Mouse (Mus musculus) mouse embryonic stem cell (cell line): ENCODE measurements around the gene Ubxn11.

Experiments used
- in situ Hi-C, 2 experiments: fragments of 300-500 bp; cut with MboI; formaldehyde crosslinking; loops; 1 replicate in 1 of 2; 3 replicates in 1 of 2; pipeline ENCODE4 v1.14.3; 2019 to 2020; ENCODE audit warnings: low sequenced_read_pairs in 2 of 2, low pct_unique_long_range_greater_than_20kb in 1 of 2, mixed read lengths in 1 of 2; ENCODE audit not compliant: unreplicated experiment in 1 of 2

The Ubxn11 gene

DNA sequence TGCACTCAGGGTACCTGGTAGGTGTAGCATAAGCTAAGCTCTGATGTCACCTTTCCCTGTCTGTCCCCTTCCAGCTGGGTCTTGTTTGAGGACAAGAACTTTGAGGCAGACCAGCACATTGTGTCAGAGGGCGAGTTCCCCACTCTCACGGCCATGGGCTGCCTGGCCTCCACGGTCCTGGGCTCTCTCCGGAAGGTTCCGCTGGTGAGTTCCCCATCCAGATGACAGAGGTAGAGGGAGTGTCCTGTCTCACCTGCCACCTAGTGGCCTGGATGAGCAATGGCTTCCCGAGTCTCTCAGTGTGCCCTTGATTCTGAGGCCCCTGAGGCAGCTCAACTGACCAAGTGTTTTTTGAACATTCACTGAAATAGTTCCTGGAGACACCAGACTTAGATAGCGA is 15.0 kb upstream of the Ubxn11 start:
- in situ Hi-C loops = no loop called here

DNA sequence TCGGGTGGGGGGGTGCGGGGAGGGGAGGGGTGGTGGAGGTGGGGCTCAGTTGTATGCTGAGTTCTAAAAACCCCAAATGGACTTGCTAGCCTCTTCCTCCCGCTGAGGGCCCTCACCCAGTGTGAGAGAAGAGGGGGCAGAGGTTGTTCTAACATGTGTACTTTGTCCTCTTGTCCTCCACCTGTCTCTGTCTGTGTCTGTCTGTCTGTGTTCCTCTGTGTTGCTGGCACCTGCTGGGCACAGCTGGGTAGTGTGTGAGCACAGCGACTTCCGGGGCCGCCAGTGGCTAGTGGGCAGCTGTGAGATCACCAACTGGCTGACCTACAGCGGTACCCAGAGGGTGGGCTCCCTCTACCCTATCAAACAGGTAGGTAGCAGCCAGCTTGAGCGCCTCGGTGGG is 13.3 kb upstream of the Ubxn11 start:
- in situ Hi-C loops = no loop called here

DNA sequence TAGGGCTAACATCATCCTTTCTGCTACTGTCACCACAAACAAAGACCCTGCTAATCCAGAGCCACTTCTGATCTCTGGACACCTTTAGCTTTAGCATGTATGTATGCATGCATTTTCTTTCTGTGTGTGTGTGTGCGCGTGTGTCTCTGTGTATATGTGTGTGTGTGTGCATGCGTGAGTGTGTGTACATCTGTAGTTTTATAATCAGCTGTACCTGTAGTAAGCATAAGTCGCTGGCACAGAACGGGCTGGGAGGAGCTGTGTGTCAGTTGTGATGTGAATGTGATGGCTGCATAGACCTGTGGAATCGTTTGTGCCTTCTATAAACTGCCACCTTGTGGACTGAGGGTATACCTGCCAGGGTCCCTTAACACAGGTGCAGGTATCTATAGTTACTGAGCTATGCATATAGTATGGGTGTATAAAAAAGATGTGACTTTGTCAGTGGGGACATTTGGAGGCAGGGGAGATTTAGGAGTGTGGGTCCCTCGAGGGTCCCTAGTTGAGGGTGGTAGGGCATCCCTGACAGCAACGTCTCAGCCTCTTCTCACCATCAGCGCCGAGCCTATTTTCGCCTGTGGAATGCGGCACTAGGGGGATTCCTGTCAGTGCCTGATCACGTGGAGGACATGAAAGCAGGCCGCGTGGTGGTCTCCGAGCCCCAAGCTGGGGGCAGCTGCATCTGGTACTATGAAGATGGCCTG is 11.7 kb upstream of the Ubxn11 start:
- in situ Hi-C loops = loop anchor here (5.0 kb wide), 2 partner anchors 37 to 58 kb away; partner anchors contain the start of gene Sh3bgrl3 (in 1 of the 2)

DNA sequence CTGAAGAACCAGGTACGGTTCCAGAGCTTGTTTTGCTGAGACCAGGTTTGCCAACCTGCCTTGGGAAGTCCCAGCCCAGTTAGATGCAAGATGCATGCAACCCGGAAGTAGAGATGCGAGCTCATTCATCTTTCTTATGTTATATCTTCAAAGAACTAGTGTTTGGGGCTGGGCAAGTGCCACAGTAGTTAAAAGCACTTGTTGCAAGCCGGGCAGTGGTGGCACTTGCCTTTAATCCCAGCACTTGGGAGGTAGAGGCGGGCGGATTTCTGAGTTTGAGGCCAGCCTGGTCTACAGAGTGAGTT is 11.2 kb upstream of the Ubxn11 start:
- in situ Hi-C loops = loop anchor here (5.0 kb wide), 2 partner anchors 36 to 59 kb away; partner anchors contain the start of gene Sh3bgrl3 (in 1 of the 2)

DNA sequence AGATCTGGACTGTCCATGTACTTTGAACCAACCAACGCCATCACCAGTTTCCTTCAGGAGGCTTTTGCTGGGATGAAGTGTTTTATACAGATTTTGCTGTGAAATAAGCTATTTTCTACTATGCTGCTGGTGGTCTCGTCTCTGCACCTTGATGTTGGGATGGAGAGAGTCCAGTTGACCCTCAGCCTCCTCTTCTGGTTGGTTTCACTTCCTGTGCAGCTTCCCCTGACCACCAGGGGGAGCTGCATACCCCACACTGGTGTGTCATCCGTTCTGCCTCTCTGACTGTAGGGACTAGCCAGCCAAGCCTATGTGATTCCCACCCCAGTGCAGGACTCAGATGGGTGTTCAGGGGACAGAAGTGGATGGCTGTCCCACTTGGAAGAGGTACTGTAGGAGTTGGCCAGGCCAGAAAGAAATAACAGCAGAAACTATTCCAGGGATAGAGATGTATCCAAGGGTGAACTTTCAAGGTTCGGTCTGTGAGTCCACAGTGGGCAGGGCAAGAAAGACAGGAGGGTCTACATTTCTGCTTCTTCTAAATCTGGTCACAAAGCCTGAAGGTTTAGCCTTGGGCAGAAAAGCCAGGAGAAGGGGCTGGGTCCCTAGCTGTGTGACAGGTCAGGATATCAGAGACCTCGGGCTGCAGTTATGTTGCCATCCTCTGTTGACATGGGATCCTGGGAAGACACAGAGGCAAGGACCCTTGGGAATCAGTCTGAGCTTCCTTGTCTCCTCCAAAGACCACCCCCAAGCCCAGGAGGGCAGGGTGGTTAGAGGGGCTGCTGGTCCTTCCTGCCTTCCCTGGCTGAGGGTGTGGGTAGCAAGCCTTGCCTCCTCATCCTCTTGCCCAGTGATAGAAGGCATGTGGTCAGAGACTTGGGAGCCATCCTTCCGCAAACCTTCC is 9.7 kb upstream of the Ubxn11 start:
- in situ Hi-C loops = loop anchor here (5.0 kb wide), 2 partner anchors 35 to 60 kb away; partner anchors contain the start of gene Sh3bgrl3 (in 1 of the 2)

DNA sequence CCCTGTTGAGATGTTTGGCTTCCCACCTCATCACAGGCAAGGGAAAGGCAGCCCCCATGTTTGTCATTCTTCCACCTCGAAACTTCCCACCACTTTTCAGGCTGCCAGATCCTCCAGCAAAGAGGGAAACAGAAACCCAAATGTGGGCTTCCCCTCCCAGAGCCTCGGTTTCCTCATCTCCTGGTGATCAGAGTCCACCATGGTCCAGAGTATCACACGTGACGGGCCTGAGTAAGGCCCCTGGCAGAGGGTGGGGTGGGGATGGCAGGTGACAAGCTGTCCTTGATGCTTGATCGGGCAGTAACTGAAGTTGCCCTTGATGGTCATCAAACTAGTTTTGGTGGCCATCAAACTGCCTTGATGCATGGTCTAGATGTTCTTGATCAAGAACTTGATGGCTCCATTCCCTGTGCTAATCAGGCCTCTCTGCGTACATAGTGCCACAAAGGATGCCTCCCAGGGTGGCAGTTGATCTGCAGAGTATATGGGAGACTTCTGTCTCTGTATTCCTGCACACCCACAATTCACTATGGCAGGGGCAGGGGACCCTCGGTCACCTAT is 8.3 kb upstream of the Ubxn11 start:
- in situ Hi-C loops = loop anchor here (5.0 kb wide), 2 partner anchors 33 to 62 kb away; partner anchors contain the start of gene Sh3bgrl3 (in 1 of the 2)

DNA sequence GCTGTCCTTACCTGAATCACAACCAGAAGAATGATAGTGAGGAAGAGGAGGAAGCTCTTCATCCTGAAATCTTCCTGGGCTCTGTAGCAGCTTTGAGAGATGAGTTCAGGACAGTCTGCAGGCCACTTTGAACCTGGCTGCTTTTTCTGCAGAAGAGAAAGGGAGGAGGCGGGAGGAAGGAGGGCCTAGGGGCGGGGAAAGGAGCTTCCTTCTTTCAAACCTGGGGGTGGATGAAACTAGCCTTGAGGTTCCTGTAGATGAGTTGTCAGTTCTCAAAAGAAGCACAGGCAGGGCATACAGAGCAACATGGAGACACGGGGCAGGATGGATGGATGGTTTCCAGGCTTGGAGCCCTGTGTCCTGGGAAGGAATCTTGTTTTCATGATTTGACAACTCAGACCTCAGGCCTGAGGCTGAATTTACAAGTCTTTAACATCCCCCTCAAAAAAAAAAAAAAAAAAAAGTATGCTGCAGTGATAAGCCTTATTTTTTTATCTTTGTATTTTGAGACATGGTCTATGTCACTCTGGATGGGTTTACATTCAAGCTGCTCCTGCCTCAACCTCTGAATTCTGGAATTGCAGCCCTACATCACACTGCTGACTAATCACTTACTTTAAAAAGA is 7.3 kb upstream of the Ubxn11 start, which contains the start of gene Cd52:
TSS of gene Cd52 (minus strand) at position 160 of the 625 bp plus-strand sequence.
- in situ Hi-C loops = loop anchor here (5.0 kb wide), 2 partner anchors 32 to 63 kb away; partner anchors contain the start of gene Sh3bgrl3 (in 1 of the 2)

DNA sequence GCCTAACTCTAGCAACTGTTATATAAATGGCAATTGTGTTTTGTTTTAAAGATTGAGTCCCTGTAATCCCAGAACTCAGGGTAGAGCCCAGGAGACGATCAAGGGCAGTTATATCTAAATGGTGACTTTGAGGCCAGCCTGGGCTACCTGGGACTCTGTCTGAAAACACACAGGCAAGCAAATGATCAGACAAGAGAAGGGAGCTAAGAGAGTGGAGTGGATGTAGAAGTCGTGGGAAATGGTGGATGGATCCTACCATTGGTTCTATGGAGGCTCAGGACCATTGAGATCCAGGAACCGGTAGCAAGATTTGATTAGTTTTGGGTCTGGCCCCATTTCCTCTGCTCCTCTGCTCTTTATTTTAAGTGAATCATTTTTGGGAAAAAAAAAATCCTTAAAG is 6.2 kb upstream of the Ubxn11 start:
- in situ Hi-C loops = no loop called here

DNA sequence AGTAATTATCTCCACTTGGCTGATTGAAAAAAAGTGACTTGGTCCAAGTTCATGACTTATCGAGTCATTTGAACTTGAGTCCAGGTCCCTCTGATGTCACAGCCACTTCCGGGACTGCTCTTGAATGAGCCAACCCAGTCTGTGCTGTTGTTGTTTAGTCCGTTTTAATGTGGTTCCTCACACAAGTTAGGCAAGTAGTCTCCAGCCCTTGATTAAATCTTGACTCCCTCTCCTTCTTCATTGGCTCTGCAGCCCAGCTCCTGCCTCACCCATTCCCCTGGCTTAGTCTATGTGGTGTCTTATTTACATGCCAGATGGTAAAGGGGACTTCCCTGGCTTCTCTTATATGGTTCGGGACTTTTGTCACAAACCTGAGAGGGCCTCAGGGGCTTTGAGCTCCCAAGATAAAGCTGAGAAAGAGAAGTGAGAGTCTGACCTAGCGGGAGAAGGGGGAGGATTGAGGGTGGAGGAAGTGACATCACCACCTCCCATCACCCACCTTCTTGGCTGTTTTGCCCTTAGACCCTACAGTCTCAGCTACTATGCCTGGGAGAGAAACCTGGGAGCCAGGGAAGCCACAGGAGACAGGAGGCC is 5.3 kb upstream of the Ubxn11 start:
- in situ Hi-C loops = no loop called here

DNA sequence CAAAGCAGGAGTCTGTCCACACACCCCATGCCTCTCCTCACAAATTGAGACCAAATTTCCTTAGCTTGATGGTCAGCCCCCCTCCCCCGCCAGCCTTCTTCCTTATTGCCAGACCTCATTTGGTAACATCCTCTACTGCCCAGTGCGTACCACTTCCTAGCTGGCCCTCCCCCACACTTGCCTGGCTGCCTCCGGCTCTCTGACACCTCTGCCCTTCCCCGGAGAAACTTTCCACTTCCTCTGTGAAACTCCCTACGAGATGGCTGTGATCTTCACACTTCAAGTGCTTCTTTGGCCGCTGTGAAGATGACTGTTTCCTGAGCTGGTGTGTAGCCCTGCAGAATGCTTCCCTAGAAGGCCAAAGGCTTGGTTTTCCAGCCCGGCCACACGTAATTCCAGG is 3.7 kb upstream of the Ubxn11 start:
- in situ Hi-C loops = no loop called here

DNA sequence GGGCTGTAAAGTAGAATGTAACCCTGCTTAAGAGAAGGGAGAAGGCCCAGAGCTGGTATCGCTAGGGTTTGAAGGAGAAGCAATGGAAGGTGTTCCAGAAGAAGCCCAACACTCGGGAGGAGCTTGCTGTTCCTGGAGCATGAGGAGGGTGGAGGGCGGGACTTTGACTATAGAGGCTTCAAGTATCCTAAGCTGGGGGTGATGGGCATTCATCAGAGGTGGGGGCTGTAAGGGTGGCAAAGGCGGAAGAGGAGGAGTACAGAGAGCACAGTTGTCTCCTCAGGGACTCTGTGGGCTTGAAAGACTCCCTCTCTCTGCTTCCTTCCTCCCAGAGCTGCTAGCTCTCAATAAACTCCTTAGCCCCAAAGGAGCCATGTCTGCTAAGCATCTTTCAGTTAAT is 2.1 kb upstream of the Ubxn11 start:
- in situ Hi-C loops = no loop called here

DNA sequence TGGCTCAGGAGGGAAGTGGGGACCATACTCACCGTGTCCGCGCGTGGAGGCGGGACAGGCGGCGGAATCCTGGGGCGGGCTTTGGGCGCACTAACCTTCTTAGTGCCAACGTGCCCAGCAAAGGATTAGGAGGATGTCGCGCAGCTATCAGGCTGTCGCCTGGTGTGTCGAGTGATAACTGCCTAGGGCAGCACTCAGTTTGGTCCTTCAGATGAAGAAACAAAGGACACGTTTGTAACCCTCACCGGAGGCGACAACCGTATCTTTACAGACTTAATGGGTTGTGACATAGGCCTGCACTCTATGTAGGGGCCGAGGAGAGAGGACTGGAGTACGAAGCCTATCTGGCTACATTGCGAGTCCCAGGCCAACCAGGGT is 361 bp downstream of the Ubxn11 start:
- in situ Hi-C loops = no loop called here

DNA sequence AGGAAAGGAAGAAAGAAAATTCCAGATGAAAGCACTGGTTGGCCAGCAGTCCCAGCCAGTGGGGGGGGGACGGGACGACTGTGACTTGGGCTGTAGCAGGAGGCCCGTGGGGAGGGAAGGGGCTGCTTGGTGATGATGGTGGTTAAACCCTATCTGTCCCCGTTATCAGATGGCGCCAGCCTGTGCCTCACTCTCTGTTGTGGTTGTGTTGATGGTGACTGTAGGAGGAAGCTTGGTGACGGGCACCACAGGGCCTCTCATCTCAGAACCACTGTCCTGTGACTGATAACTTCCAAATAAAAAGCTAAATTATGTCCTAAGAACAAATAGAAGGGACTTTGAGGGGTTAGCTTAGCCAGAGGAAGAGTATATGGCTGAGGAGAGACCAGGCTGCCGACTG is 3.7 kb downstream of the Ubxn11 start:
- in situ Hi-C loops = no loop called here

DNA sequence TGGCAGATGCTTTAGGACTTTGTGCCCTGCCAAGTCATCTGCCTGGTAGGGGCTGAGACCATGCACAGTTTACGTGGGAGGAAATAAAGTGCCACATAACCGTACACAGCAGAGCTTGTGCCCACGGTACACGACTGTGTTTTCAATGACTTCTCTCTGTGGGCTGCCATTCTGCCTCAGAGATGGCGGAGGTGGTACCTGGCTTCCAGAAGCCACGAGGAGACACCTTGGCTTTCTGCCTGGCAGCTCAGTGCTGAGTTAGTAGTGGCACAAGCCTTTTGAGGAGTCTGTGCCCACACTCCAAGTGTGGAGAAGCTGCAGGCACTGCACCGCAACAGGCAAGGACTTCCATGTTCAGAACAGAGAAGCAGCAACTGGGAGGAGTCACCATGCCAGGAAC is 5.4 kb downstream of the Ubxn11 start:
- in situ Hi-C loops = no loop called here

DNA sequence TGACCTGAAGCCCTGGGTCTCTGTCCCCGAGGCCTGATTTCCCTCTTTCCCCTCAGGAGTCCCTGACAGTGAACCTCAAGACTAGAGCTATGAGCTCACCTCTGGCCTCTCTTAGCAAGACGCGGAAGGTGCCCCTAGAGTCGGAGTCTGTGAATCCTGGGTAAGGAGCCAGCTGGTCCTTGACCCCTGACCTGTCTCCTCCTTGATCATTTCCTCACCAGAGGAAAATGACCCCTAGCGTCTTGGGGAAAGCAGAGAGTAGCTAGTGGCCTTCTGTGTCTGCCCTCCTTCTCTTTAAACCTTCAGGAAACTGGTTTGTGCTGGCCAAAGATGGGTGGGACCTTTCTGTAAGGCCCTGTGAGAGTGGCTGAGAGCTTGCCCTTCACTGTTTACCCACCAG is 5.8 kb downstream of the Ubxn11 start:
- in situ Hi-C loops = no loop called here

DNA sequence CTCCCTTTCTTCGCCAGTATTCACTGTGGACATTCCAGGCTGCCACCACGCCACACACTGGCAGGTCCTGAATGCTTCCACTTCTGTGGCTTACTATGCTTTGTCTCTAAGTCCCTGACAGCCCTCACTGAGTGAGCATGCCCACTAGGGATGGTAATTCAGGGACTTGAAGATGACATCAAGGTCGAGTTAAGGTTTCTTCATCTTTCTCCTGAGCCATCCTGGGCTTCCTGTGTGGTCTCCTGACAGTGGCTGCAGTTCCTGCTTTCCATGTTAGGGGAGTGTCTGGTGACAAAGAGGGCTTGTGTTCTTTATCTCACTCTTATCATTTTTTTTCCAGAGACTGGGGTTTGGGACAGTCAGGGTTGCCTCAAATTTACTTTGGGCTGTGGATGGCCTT is 8.3 kb downstream of the Ubxn11 start:
- in situ Hi-C loops = no loop called here

DNA sequence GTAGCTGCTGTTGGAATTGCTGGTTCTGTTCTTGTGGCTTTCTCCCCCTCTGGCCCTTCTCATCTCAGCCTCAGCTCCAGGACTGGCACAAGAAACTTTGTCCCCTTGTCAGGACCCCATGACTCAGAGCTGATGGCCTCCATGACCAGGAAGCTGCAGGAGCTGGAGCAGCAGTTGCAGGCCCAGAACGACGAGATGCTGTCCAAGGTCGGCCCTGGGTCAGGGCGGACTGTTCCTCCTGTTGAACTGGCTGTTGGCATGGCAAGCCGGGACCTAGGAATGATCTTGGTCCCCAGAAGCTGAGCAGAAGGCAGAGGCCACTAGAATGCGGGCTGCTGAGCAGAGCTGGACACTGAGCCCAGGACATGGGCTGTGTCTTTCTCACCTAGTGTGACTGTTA is 10.0 kb downstream of the Ubxn11 start:
- in situ Hi-C loops = no loop called here

DNA sequence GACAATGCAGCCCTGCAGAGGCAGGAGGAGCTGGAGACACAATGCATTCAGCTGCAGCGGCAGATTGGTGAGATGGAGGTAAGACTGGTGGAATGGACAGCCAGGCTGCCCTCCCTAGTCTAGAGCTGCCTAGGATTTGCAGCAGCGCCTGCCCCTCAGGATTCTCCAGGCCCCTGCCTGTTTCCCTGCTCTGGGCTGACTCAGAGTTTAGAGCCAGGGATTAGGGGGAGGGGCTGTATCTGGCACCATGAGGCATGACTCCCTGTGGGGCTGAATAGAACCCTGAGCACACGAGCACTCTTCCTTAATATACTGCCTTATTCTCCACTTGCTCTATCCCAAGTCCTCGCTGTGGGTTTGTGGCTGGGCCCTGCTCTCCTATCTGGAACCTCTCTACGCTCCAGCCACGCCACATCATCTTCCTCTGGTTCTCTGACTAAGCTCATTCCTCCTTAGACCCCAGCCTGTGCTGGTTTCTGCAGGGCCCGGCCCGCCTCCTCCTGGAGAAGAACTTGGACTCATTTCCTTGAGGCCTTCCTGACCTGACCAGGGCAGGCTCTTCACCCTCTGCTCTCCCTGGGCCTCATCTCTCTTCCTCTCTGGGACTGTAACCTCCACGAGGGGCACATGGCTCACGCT is 11.1 kb downstream of the Ubxn11 start:
- in situ Hi-C loops = no loop called here
